Mouse (Mus musculus): ENCODE results near the gene Rnft2.

- TF ChIP-seq CTCF (IDR thresholded peaks at IDR 0.05; ENCODE audit: borderline replicate concordance, insufficient read depth, low read depth, low read length) (no peak), POLR2A (IDR thresholded peaks at IDR 0.05; ENCODE audit: borderline replicate concordance, insufficient read depth, low read length) (no peak)
Observed at GRCm38 (mm10) chr5:118250987-118251386, 6.1 kb upstream of the Rnft2 start.

All from cerebellum, adult 2 months (tissue).